Mouse (Mus musculus) cerebellum, adult 18-20 months (tissue): ENCODE data around the gene Eno4.

Source experiments
- DNase-seq, 2 experiments: peaks; one replicate each; pipeline ENCODE4 v3.0.0; 2021

Gene Eno4

GRCm38 (mm10) chr19:58975216-58975863 lies 32.1 kb downstream of the Eno4 start:
- no peak for DNase-seq

DNA sequence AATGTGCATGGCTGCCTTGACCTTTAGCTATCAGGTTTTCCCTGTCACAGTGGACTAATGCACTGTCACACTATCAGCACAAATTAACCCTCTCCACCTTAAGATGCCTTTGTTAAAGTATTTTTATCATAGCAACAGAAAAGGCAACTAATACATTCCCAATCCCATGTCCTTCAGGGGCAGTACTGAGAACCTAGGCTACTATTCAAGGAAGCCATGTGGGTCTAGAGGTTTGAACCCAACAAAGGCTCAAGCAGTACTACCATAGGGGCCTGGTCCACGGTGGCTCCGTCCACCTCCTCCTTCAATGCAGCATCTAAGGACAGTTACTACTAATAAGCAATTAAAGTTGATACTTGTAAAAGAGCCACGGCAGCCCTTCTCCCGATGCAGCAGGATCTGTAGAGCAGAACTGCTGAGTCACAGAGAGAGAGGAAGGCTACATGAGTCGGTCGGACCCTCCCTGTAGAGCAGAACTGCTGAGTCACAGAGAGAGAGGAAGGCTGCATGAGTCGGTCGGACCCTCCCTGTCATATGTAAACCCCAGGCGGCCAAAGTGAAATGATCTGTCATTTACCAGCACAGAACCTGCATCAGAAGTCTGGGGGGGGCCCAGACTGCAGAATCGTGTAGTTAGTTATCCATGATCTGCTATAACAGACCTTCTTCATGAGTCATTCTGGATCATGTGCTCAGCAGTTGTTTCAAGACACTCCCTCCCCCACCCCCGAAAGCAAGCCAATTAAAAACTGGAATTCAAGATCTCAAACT lies 35.4 kb downstream of the Eno4 start:
- DNase-seq, result no peak

DNA sequence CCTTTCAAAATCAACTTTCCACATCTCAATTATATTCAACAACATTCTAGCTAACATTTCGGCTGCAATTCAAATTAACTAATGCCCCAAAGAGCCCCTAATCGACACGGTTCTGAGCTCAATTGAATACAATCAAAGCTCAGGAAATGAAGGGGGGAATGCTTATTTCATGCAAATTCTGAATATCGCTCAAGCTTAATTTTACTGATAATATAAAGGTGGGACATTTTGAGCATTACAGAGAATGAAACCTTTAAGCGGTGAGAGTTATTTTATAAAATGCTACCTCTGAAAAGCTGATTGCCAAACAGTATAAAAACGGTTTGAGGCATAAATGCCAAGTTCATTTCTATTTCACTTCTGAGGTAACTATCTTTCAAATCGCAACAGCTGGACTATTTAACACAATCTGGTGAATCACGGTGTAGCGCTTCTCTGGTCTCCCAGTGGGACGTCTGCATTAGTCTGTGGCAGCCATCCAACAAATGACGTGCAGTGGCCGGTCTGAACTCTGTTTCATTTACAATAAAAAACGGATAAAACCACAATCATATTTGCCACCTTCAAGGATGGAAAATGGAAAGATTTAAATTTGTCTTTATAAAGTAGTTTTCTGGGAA lies 36.3 kb downstream of the Eno4 start:
- peak; percentile 33 to 41 for DNase-seq

- DNase-seq, result no peak
Observed at GRCm38 (mm10) chr19:58980056-58980440, 36.8 kb downstream of the Eno4 start.

GRCm38 (mm10) chr19:58981571-58981970 lies 38.3 kb downstream of the Eno4 start:
- DNase-seq, result no peak

DNA sequence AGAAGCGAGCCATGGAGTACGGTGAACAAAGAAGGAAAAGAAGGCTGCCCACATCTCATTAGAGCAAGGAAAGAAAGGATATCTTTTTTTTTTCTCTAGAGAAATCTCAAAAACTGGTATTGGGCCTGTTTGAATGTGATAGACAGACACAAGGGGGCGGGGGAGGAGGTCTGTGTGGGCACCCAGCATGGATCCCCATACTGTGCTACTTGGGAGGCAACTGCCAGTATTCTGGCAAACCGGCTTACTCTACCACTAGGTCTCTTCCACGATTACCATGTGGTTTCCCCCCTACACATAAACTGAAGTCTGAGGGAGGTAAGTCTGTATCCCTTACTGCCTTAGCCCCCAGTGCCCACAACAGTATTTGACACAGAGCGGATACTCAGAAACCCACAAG lies 59.6 kb downstream of the Eno4 start:
- DNase-seq, result no peak

DNA sequence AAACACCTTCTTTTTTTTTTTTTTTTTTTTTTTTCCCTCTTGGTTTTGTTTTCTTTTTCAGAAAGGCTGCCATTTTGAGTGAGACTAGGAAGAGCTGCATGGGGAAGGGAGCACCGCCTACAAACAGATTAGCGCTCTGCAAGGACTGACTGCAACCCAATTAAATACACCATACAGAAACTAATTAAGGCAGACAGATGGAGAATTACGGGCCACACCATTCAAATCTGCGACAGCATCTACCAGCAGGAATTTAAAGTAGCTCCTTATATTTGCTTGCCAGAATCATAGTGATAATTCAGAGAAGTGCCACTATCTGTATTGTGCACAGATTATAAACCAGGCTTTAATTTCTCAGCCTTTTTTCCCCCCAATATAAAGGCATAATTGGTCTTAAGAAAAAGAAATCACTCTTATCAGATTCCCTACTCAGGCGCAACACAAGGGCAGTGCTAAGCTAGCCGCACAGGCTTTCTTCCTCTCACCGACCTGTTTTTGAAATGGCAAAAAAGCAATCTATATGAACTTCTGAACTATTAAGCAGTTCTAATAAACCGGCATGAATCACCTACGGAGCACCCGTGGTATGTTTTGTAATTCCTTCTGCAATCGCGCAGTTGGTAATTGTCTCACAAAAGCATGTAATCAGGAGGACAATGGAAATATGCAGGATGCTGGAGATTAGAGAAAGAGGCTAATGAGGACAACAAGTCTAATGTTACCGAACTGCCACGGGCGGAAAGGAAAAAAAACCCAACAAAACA lies 63.5 kb downstream of the Eno4 start:
- no peak for DNase-seq

- no peak for DNase-seq
Observed at GRCm38 (mm10) chr19:59010802-59011201, 67.6 kb downstream of the Eno4 start.
